Mouse (Mus musculus) brain, embryonic 14.5 days (tissue): ENCODE results near the gene Tcp11l2.

Source experiments
- CTCF ChIP-seq: fragments of 200-500 bp; IDR thresholded peaks from 2 replicates; pipeline ENCODE4 v1.5.1; 2012; ENCODE audit warnings: inconsistent platforms, mild to moderate bottlenecking, moderate library complexity, borderline replicate concordance; ENCODE audit not compliant: insufficient read depth, insufficient read length; ENCODE audit errors: extremely low read depth
- POLR2A ChIP-seq: fragments of 200-500 bp; IDR thresholded peaks from 2 replicates; pipeline ENCODE4 v1.6.1; 2012; ENCODE audit warnings: mild to moderate bottlenecking, inconsistent platforms, borderline replicate concordance; ENCODE audit not compliant: poor library complexity, insufficient read depth, insufficient read length, severe bottlenecking; ENCODE audit errors: extremely low read depth

GRCm38 (mm10) chr10:84645940-84646339 lies 69.5 kb downstream of the Tcp11l2 start:
- TF ChIP-seq CTCF, result no peak
- no peak for TF ChIP-seq POLR2A
